Mouse (Mus musculus) liver, embryonic 14.5 days (tissue): ENCODE data around the gene Rapgefl1. TPM values are rescaled to one million over a fixed set of nuclear protein-coding genes. Genes with fewer than 3 reads are reported as not detected.

Experiments
- ATAC-seq: fragments of 200-750 bp; cut with Nextera tagmentation; 2 replicates; pipeline ENCODE4 v1.8.0; 2017; ENCODE audit warnings: moderate number of reproducible peaks, mild to moderate bottlenecking, moderate library complexity; ENCODE audit not compliant: insufficient read depth
- DNase-seq, 3 experiments: peaks; one replicate each; pipeline ENCODE4 v3.0.0-alpha.2; 2012 to 2013; ENCODE audit warnings: low read depth in 3 of 3, low spot score in 3 of 3
- H3K27ac ChIP-seq: fragments of 300-500 bp; sonication (generic); 2 replicates; pipeline ENCODE4 v1.5.1; 2014; ENCODE audit warnings: moderate library complexity, mild to moderate bottlenecking, control low read depth, inconsistent platforms
- H3K27me3 ChIP-seq: fragments of 300-500 bp; sonication (generic); 2 replicates; pipeline ENCODE4 v1.6.1; 2014; ENCODE audit warnings: mild to moderate bottlenecking, low read length, moderate library complexity; ENCODE audit not compliant: control insufficient read depth, insufficient read depth
- H3K36me3 ChIP-seq: fragments of 300-500 bp; sonication (generic); replicated peaks from 2 replicates; pipeline ENCODE4 v1.6.1; 2014; ENCODE audit warnings: low read depth; ENCODE audit not compliant: control insufficient read depth, insufficient read depth
- H3K4me1 ChIP-seq, 2 experiments: fragments of 200-500 bp in 1 of 2; fragments of 300-500 bp in 1 of 2; sonication (generic) in 1 of 2; replicated peaks; 2 replicates each; pipeline ENCODE4 v1.6.1; 2012 to 2014; ENCODE audit warnings: antibody characterized with exemption in 1 of 2, inconsistent platforms in 1 of 2, low read length in 1 of 2; ENCODE audit not compliant: control insufficient read depth in 2 of 2, insufficient read depth in 2 of 2
- H3K4me2 ChIP-seq: fragments of 300-500 bp; sonication (generic); 2 replicates; pipeline ENCODE4 v1.6.1; 2014; ENCODE audit warnings: low read depth, mild to moderate bottlenecking, control low read depth, moderate library complexity
- H3K4me3 ChIP-seq, 2 experiments: fragments of 200-500 bp in 1 of 2; fragments of 300-500 bp in 1 of 2; sonication (generic) in 1 of 2; 2 replicates each; pipeline ENCODE4 v1.5.1; 2012 to 2014; ENCODE audit warnings: low read depth in 2 of 2, low read length in 2 of 2, mild to moderate bottlenecking in 2 of 2, control low read depth in 1 of 2, inconsistent platforms in 1 of 2, moderate library complexity in 1 of 2; ENCODE audit not compliant: insufficient read depth in 1 of 2
- H3K9ac ChIP-seq: fragments of 300-500 bp; sonication (generic); replicated peaks from 2 replicates; pipeline ENCODE4 v1.6.1; 2014; ENCODE audit warnings: mild to moderate bottlenecking, control low read depth, moderate library complexity
- H3K9me3 ChIP-seq: fragments of 300-500 bp; sonication (generic); 2 replicates; pipeline ENCODE4 v1.6.1; 2016; ENCODE audit warnings: low read length, mixed read lengths; ENCODE audit not compliant: control insufficient read depth
- CTCF ChIP-seq: IDR thresholded peaks from 2 replicates; pipeline ENCODE4 v1.5.1; 2016; ENCODE audit warnings: antibody characterized with exemption, low read depth, control low read depth
- EP300 ChIP-seq: IDR thresholded peaks from 2 replicates; pipeline ENCODE4 v1.6.1; 2016; ENCODE audit warnings: antibody characterized with exemption, low read depth
- WGBS: fragments of 180-500 bp; shearing (Covaris S2); extraction: QIAGEN DNeasy Blood & Tissue Kit; methylation state at CpG from one replicate; pipeline ENCODE4 v1.1.7; 2014; ENCODE audit not compliant: insufficient replicate concordance; 5-methylcytosine and 5-hydroxymethylcytosine counted together
- polyA plus RNA-seq, 2 experiments: library from polyadenylated mRNA; depleted of rRNA in 1 of 2; stranded (reverse) in 1 of 2; unstranded in 1 of 2; fragments of >200 nt; fragmentation: Nextera tagmentation in 1 of 2; extraction: Ambion mirVana in 1 of 2; gene quantifications; 2 replicates each; pipeline versions ENCODE4 v1.2.1 to v1.2.3; 2012 to 2014

Rapgefl1 gene
- polyA plus RNA-seq, 2 experiments, result 0.06 to 0.52 TPM

- DNase-seq (no peak), ATAC-seq (no peak)
- no peak overlapping the region for H3K9ac ChIP-seq
- no peak overlapping the region for H3K4me2 ChIP-seq
- H3K4me3 ChIP-seq, result no peak overlapping the region
- H3K27ac ChIP-seq, result no peak overlapping the region
- H3K36me3 ChIP-seq, result no peaks in the 10 kb centered on the region
- H3K4me1 ChIP-seq, result peaks cover 0 to 7% of the 10 kb centered on the region in 2 experiments; a peak in 2 of 4 replicates
- TF ChIP-seq CTCF (no peak), EP300 (no peak)
- 84% methylated on average over 8 of the region's 8 CpGs for WGBS
- H3K27me3 ChIP-seq, result no peaks in the 10 kb centered on the region
- no peaks in the 10 kb centered on the region for H3K9me3 ChIP-seq
Observed at GRCm38 (mm10) chr11:98854116-98854515, 17.5 kb downstream of the Rapgefl1 start.

GRCm38 (mm10) chr11:98854659-98855058, 18.1 kb downstream of the Rapgefl1 start:
- H3K4me2 ChIP-seq, result no peak overlapping the region
- TF ChIP-seq CTCF (no peak), EP300 (no peak)
- DNase-seq (no peak), ATAC-seq (no peak)
- no peak overlapping the region for H3K9ac ChIP-seq
- H3K4me1 ChIP-seq, result peaks cover 0 to 7% of the 10 kb centered on the region in 2 experiments; a peak in 2 of 4 replicates
- 75% methylated on average over 2 of the region's 2 CpGs for WGBS
- H3K4me3 ChIP-seq, result no peak overlapping the region
- H3K36me3 ChIP-seq, result no peaks in the 10 kb centered on the region
- H3K27ac ChIP-seq, result no peak overlapping the region
- no peaks in the 10 kb centered on the region for H3K9me3 ChIP-seq
- no peaks in the 10 kb centered on the region for H3K27me3 ChIP-seq

- peaks cover 6 to 14% of the 10 kb centered on the region in 2 experiments for H3K4me1 ChIP-seq
- H3K27ac ChIP-seq, result no peak overlapping the region
- ATAC-seq, result peak; percentile 59; the same call in 1 of the 2 replicates
- no peaks in the 10 kb centered on the region for H3K27me3 ChIP-seq
- H3K36me3 ChIP-seq, result no peaks in the 10 kb centered on the region
- H3K4me3 ChIP-seq, result no peak overlapping the region
- peak overlapping the region; percentile 35 for H3K4me2 ChIP-seq
- H3K9ac ChIP-seq, result no peak overlapping the region
- DNase-seq, result peak; percentile 74 to 75 (median 74)
- 28% methylated on average over 14 of the region's 14 CpGs for WGBS
- no peak for TF ChIP-seq EP300
- peak; percentile 91 for TF ChIP-seq CTCF
- H3K9me3 ChIP-seq, result no peaks in the 10 kb centered on the region
Observed at GRCm38 (mm10) chr11:98858759-98859731, 22.5 kb downstream of the Rapgefl1 start.

DNA sequence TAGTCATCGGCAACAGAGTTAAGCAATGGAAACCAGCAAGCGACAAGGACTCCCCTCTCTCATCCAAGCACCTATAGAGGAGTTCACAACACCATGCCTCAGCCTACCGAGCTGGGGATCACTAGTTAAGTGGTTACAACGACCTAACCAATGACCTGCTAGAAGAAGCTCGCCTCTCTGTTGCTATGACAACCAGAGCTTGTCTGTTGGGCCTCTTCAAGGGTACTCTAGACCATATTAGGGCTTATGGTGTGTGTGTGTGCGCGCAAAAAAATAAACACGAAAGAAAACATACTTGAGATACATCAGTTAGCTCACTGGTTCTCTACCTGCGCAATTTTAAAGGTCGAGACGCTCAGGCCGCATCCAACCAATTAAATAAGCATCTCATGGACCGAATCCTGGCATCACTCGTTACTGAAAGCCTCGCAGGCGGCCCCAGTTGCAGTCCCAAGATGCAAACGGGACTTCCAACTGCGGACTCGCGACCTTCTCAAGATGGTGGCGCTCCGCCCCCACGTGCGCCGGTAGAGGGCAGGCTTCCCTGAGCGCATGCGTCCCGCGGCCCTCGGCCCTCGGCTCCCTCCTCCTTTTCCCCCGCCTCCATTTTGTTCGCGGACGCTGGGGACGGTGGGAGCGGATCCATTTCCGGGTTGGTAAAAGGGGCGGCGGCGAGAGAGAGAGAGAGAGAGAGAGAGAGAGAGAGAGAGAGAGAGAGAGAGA, 26.6 kb downstream of the Rapgefl1 start, which contains the start of gene Wipf2:
Wipf2 (plus strand) TSS at position 611 of the 723 bp plus-strand sequence.
- 6% methylated on average over 41 of the region's 41 CpGs for WGBS
- peaks cover 13 to 19% of the 10 kb centered on the region in 2 experiments for H3K4me1 ChIP-seq
- peak within 1 kb of the TSS; percentile 80 for H3K9ac ChIP-seq
- no peaks in the 10 kb centered on the region for H3K9me3 ChIP-seq
- peak within 1 kb of the TSS; percentile 64 for H3K27ac ChIP-seq
- H3K4me3 ChIP-seq, result peak within 1 kb of the TSS; percentile 76 to 86
- TF ChIP-seq CTCF, result peak; percentile 90
- no peak for TF ChIP-seq EP300
- ATAC-seq (peak; percentile 91), DNase-seq (peak; percentile 88 to 92 (median 88))
- peaks cover 11% of the 10 kb centered on the region for H3K36me3 ChIP-seq
- peak within 1 kb of the TSS; percentile 68 for H3K4me2 ChIP-seq
- no peaks in the 10 kb centered on the region for H3K27me3 ChIP-seq
